Mouse (Mus musculus): ENCODE results near the gene Por. TPM values are rescaled to one million over a fixed set of nuclear protein-coding genes. Genes with fewer than 3 reads are reported as not detected.
A peak's percentile ranks its signal among the peaks of the same experiment; 100 is the strongest.

The Por gene
- total and polyA plus RNA-seq, 3 experiments = 40.3 to 64.4 TPM; not detected in 1

- Histone ChIP-seq H3K79me2 (ENCODE audit: control insufficient read depth, insufficient read depth, low read length, poor library complexity) (no peaks in the 10 kb centered on the region), H3K36me3 (ENCODE audit: control insufficient read depth in 1 of 2, insufficient read depth in 2 of 2, low read length in 2 of 2) (peaks cover 0 to 2% of the 10 kb centered on the region in 2 experiments; a peak in 1 of 4 replicates), H3K9ac (ENCODE audit: control insufficient read depth, low read depth, low read length, poor library complexity, severe bottlenecking) (no peak overlapping the region), H3K4me3 (ENCODE audit: control insufficient read depth in 1 of 2, insufficient read depth in 1 of 2, low read depth in 2 of 2, low read length in 2 of 2) (no peak overlapping the region), H3K9me3 (replicated peaks; ENCODE audit: insufficient read depth, low read length) (no peaks in the 10 kb centered on the region), H3K27ac (ENCODE audit: control insufficient read depth, low read depth, low read length) (no peak overlapping the region), H3K4me1 (ENCODE audit: control insufficient read depth in 1 of 2, insufficient read depth in 2 of 2, low read length in 2 of 2) (0 out of 4 replicates have a peak, but pooled peaks cover 0 to 3% of the 10 kb centered on the region in 2 experiments), H3K27me3 (ENCODE audit: control insufficient read depth in 1 of 2, insufficient read depth in 2 of 2, low read length in 2 of 2) (no peaks in the 10 kb centered on the region)
- DNase-seq (ENCODE audit: low read depth, low spot score) = no peak
- TF ChIP-seq KAT2A (conservative IDR thresholded peaks at IDR 0.05; ENCODE audit: low read depth, low read length) = no peak
- no peak for TF ChIP-seq ZNF384 (IDR thresholded peaks at IDR 0.05; ENCODE audit: low read depth, low read length)
- no peak for TF ChIP-seq MEF2A (IDR thresholded peaks at IDR 0.05; ENCODE audit: extremely low read depth, insufficient replicate concordance, low read depth, low read length, poor library complexity, severe bottlenecking)
- no peak for TF ChIP-seq USF1 (IDR thresholded peaks at IDR 0.05; ENCODE audit: low read depth, low read length)
- TF ChIP-seq ZKSCAN1 (IDR thresholded peaks at IDR 0.05; ENCODE audit: low read depth, low read length) = no peak
- no peak for TF ChIP-seq ZMIZ1 (IDR thresholded peaks at IDR 0.05; ENCODE audit: low read depth, low read length)
- no peak for TF ChIP-seq MXI1 (IDR thresholded peaks at IDR 0.05; ENCODE audit: low read depth, low read length)
- TF ChIP-seq SMC3 (IDR thresholded peaks at IDR 0.05; ENCODE audit: low read depth, low read length) = no peak
- TF ChIP-seq SIN3A (IDR thresholded peaks at IDR 0.05; ENCODE audit: low read length) = no peak
- no peak for TF ChIP-seq UBTF (IDR thresholded peaks at IDR 0.05; ENCODE audit: borderline replicate concordance, insufficient read depth, low read depth, low read length)
- TF ChIP-seq MYB (IDR thresholded peaks at IDR 0.05; ENCODE audit: low read depth, low read length) = no peak
- TF ChIP-seq NRF1 (IDR thresholded peaks at IDR 0.05; ENCODE audit: insufficient read depth, low read depth, low read length, poor library complexity, severe bottlenecking) = no peak
These were observed 66.7 kb downstream of the Por start for GRCm38 (mm10) chr5:135736544-135736943.

DNA sequence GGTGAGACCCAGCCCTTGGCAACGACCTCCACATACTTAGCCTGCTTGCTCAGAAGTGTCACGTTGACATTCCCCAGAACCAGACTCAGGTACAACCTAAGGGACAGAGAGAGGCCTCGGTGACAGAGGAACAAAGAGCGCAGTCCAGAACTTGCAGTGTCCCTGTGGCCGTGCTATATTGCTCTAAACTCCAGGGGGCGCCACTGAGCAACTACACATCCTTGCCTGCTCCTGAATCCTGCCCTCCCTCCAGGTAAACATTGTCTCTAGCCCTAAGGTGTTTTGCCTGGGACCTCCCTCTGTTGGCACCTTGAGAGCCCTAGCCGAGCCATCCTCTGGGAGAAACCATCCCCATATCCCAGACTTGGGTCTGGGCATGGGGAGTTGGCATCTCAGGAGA lies 67.3 kb downstream of the Por start:
- H3K9ac ChIP-seq (ENCODE audit: control insufficient read depth, low read depth, low read length, poor library complexity, severe bottlenecking) = no peak overlapping the region
- DNase-seq (ENCODE audit: low read depth, low spot score) = peak; percentile 33
- TF ChIP-seq USF2 (IDR thresholded peaks at IDR 0.05; ENCODE audit: borderline replicate concordance in 1 of 2, insufficient read depth in 1 of 2, low read depth in 1 of 2, low read length in 2 of 2) = no peak
- peak; percentile 28 for TF ChIP-seq SMC3 (IDR thresholded peaks at IDR 0.05; ENCODE audit: low read depth, low read length)
- TF ChIP-seq CTCF (IDR thresholded peaks at IDR 0.05 in 2 of 3, conservative IDR thresholded peaks at IDR 0.05 in 1 of 3; ENCODE audit: control insufficient read depth in 1 of 3, insufficient read depth in 1 of 3, low read depth in 2 of 3, low read length in 3 of 3, poor library complexity in 1 of 3, severe bottlenecking in 1 of 3) = peak; percentile 48 to 66 (median 66)
- H3K79me2 ChIP-seq (ENCODE audit: control insufficient read depth, insufficient read depth, low read length, poor library complexity) = no peaks in the 10 kb centered on the region
- no peak overlapping the region for H3K4me3 ChIP-seq (ENCODE audit: control insufficient read depth in 1 of 2, insufficient read depth in 1 of 2, low read depth in 2 of 2, low read length in 2 of 2)
- H3K4me1 ChIP-seq (ENCODE audit: control insufficient read depth in 1 of 2, insufficient read depth in 2 of 2, low read length in 2 of 2) = 0 out of 4 replicates have a peak, but pooled peaks cover 0 to 3% of the 10 kb centered on the region in 2 experiments
- no peaks in the 10 kb centered on the region for H3K9me3 ChIP-seq (replicated peaks; ENCODE audit: insufficient read depth, low read length)
- no peak overlapping the region for H3K27ac ChIP-seq (ENCODE audit: control insufficient read depth, low read depth, low read length)
- H3K36me3 ChIP-seq (ENCODE audit: control insufficient read depth in 1 of 2, insufficient read depth in 2 of 2, low read length in 2 of 2) = peaks cover 0 to 2% of the 10 kb centered on the region in 2 experiments; a peak in 1 of 4 replicates
- no peaks in the 10 kb centered on the region for H3K27me3 ChIP-seq (ENCODE audit: control insufficient read depth in 1 of 2, insufficient read depth in 2 of 2, low read length in 2 of 2)
